Mouse (Mus musculus) c-Kit-positive CD71-positive TER-119-positive erythroid progenitor cells, embryonic 14.5 days (primary cell): ENCODE results near the gene Slc25a12.

ENCODE experiments used
- DNase-seq: peaks from one replicate; pipeline ENCODE4 v3.0.0-alpha.2; 2013; ENCODE audit warnings: low spot score

The Slc25a12 gene

GRCm38 (mm10) chr2:71309726-71310125, 57.8 kb downstream of the Slc25a12 start:
- DNase-seq, result no peak

- DNase-seq, result no peak
Observed at GRCm38 (mm10) chr2:71306357-71306756, 61.2 kb downstream of the Slc25a12 start.

DNA sequence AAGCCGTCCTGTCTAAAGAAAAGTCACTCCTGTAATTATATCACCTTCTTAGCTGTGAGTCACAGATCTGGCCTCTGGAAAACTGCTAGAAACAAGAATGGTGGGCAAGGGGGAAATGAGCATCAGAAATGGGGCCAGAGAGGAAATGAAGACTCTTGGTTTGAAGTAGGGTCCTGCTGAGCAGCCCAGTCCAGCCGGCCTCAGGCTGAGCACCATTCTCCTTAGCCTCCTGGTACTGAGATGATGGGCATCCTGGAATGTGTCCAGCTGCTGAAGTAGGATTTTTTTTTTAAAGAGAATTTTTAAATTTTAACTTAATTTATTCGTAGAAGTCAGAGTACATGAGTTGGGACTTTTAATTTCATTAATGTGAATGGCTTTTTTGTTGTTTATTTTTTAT, 62.7 kb downstream of the Slc25a12 start:
- no peak for DNase-seq

- no peak for DNase-seq
Observed at GRCm38 (mm10) chr2:71303221-71303620, 64.3 kb downstream of the Slc25a12 start.

GRCm38 (mm10) chr2:71302156-71302663, 65.3 kb downstream of the Slc25a12 start:
- no peak for DNase-seq

DNA sequence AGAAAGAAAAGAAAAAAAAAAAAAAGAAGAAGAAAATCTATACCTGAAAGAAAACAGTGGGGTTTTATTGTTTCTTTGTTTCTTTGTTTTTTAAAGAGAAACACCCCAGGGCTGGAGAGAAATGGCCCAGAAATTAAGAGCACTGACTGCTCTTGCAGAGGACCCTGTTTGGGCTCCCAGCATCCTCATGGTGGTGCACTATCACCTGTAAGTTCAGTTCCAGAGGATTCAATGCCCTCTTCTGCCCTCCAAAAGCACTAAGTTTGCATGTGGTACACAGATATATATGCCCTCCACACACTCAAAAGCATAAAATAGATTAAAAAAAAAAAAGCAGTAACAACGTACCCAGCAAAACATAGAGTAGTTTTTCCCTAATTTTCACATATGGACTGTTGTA, 68.8 kb downstream of the Slc25a12 start:
- DNase-seq, result no peak

GRCm38 (mm10) chr2:71297501-71297900, 70.0 kb downstream of the Slc25a12 start:
- DNase-seq, result no peak

- no peak for DNase-seq
Observed at GRCm38 (mm10) chr2:71295844-71296243, 71.7 kb downstream of the Slc25a12 start.

GRCm38 (mm10) chr2:71294489-71294888, 73.1 kb downstream of the Slc25a12 start:
- no peak for DNase-seq

DNA sequence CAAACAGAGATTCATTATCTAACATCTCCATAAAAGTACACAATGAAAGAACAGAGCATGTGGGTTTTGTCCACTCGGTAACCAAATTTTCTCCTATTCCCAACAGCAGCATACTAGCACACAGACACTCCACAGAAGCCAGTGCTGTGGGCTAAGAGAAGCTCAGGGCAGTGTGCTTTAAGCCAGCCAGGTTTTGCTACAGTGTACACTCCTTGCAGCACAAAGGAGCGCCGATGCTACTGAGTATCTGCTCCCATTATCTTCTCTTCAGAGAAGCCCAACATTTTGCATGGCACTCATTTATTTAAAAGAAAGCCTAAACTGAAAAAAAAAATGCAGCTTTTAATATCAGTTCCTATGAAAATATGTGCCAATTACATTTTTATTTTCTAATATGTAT, 73.6 kb downstream of the Slc25a12 start:
- DNase-seq, result no peak

GRCm38 (mm10) chr2:71291566-71291965, 76.0 kb downstream of the Slc25a12 start:
- no peak for DNase-seq

DNA sequence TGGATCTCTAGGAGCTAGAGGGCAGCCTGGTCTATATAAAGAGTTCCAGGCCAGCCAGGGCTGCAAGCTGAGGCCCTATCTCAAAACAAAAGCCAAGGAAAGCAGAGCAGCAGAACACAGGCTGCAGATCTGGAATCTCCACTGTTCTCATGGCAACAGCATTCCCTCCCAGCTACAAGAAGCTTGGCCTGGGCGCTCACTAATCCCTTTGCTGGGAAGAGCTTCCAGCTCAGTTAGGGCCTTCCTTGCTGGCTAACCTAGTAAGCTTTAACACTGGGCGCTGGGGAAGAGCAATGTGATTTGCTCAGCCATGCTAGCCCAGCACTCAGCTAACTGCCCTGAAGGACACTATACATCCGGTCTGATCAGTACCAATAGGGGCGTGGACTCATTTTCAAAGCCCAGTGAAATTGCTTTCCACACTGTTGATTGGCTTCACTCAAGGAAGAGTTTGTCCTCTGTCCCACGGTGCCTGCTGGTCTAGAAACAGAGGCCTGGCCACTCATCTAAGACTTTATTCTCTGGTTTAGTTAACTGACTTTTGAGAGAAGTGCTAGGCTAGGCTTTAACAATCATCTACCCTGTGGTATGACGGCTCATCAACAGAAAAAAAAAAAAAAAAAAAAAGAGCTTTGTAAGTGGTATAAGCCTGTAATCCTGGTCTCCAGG, 77.3 kb downstream of the Slc25a12 start:
- no peak for DNase-seq

DNA sequence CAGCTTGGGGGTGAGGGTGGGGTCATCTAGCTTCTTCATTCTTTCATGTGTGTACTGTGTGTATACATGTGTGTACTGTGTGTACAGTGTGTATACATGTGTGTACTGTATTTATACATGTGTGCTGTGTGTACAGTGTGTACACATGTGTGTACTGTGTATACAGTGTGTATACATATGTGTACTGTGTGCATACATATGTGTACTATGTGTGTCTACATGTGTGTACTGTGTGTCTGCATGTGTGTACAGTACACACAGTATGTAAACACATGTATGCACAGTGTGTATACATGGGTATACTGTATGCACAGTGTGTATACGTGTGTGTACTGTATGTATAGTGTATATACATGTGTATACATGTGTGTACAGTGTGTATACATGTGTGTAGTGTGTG, 85.6 kb downstream of the Slc25a12 start:
- no peak for DNase-seq

DNA sequence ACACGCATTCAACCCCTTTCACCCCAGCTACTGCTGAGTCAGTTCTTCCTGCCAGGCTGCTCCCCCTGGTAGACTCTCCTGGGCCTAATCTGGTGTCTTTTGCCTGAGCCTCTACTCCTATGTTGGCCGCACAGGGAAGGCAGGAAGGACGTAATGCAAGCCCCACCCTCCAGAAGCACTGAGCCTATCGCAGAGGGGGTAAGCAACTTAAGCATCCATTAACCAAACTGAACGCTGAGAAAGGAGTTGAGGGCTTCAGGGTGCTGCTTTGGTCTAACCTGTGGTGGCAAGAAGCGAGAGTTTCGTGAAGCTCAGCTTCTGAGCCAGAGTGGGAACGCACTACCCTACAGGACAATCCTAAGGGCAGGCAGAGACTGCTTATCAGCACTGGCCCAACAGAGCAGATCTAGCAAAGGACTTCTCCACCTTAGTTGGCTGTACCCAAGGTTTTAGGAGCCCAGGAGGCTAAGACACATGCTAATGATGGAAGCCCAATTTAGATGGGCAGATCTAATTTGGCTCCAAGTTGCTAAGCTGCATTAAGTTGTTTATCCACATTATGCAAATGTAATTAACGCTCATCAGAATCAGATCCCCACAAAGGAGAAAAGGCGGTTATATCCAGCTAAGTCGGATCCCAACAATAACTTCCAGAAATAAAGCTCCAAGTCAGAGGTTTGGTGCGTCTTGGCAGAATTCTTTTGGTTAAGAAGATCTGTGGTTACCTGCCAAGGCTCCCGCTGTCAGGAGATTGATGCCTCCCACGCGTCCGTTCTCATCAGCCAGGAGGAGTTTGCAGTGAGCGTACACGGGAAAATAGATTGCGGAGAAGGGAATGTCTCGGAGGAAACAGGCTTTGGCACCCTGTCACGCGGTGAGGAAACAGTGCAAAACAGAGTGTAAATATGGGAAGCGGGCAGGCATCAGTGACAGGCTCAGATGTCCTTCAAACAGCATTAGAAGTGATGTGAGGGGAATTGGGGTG, 88.5 kb downstream of the Slc25a12 start:
- DNase-seq, result no peak

DNA sequence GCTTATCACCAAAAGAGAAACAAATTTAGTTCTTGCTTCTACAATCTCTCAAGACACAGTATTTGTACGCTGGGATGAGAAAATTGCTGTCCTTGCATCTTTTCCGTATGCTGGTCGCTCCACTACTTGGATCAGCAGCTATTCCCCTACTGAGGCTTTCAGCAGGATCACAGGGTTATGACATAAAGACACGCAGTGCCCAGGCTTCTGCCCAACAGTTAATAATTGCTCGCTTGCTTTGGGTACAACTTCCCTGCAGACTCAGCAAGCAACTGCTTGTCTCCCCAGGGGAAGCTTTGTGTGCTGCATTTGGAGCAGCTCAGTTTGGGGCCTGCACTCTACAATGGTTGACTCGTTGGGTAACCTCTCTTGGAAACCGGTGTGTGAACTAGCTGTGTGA, 91.8 kb downstream of the Slc25a12 start:
- no peak for DNase-seq

DNA sequence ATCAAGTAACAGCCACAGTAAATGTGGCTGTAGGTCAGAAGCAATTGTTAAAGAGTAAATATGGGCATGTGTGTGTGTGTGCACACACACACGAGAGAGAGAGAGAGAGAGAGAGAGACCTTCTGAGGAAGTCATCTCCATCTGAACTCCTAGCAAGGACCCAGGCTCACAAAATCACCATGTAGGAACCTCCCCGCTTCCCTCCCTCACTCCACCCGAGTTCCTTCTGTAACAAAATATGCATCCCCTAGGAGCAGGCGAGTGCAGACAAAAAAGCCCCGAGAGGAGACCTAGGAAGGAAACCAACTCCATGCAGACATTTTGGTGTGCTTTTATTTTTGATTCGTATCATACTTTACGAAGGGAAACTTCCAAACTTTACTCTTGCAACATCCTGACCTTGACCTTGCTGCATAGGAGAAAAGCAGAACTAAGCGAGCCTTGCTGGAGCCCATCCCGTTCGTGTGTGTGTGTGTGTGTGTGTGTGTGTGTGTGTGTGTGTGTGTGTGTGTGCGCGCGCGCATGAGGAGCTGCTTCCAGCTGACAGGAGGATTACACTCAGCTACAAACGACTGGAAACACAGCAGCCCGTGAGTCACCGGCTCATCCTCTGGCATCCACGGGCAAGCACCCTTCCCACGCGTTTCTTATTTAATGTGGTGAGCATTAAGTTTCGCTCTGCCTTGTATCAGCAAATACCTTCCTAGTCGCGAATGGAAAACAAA, 93.4 kb downstream of the Slc25a12 start:
- DNase-seq, result no peak

GRCm38 (mm10) chr2:71270085-71270484, 97.5 kb downstream of the Slc25a12 start:
- peak; percentile 48 for DNase-seq

- no peak for DNase-seq
Observed at GRCm38 (mm10) chr2:71269332-71269731, 98.2 kb downstream of the Slc25a12 start.

GRCm38 (mm10) chr2:71268691-71269090, 98.9 kb downstream of the Slc25a12 start:
- DNase-seq, result no peak

DNA sequence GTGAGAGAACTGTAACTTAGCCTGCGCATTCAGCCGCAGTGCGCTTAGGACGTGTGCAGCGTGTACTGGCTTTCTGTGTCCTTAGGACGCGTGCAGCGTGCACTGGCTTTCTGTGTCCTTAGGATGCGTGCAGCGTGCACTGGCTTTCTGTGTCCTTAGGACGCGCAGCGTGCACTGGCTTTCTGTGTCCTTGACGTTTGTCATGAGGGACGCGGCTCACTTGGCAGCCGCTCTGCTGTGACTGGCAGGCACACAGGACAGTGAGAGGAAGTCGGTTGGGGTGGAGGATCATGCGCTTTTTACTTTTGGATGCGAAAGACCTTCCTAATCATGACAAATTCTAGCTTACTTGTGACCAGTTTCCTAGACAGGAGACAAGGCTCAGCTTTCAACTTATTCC, 103.0 kb downstream of the Slc25a12 start:
- DNase-seq, result no peak

DNA sequence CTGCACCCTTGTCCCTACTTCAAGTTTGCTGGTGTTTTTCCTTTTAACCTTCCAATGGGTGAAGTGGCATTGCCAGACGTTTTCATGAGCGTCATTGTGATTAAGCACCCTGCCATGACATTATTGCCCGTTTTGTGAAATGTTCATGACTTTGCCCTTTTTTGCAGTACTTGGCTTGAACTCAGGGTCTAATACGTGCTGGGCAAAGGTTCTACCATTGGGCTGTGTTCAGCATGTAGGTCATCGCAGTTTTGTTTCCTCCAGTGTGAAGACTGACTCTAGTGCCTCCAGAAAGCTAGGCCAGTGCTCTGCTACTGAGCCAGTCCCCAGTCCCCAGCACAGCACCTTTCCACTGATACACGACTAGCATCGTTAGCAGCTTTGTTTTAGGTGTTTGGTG, 111.0 kb downstream of the Slc25a12 start:
- DNase-seq, result no peak

DNA sequence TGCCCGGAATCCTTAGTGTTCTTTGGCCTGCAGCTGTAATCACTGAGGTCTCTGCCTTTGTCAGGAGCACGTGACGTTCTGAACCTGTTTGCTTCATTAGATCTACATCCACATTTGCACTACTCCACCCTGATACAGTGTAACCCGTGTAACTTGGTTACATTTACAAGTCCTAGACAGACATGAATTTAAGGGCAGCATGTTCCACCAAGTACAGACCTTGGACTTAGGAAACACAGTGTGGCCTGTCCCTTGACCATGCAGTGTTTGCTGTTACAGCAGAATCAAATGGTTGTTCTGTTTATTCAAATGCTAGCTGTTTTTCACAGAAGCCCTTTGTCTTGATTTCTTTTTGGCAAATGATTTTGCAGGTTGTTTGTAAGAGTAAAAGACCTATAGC, 112.7 kb downstream of the Slc25a12 start:
- DNase-seq, result no peak
